Mouse (Mus musculus) embryo, embryonic 9.5 days (tissue): ENCODE results near the gene Gnb3.
"Not testable (repeated sequence)": the region's sequence is repeated elsewhere in the genome, so short reads cannot be mapped to it uniquely, and the experiment has no call there.

ENCODE experiments used
- DNase-seq: peaks from one replicate; pipeline ENCODE4 v3.0.0-alpha.2; 2017; ENCODE audit errors: extremely low spot score

Gnb3 gene

DNA sequence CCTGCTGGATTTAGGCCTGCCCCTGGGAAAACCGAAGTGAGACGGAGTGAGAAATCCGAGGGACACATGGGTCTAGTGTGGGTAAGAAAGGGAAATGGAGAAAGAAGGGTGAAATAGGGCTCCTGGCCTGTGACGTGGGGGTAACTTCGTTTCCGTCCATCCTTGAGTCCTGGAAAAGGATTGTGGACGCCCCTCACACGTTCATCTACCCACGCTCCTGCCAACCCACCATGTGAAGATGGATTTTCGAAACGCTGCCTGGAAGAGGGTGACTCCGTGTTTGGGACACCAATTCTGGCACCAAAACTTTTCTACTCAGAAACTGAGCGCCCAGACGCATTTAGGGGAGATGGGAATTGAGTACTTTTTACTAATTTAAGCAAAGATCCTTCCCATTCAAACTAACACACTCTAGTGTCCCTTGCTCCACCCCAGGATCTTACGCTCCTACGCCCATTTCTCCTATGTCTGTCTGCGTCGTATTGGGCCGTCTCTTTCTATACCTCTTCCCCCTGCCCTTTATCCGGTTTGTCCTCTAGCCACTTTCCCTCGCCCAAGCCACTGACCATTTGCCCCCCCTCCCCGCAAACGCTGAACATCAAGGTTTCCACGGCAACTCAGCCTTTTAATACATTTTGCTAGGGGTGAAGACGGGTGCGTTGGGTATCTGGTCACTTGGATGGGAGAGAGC, 17.9 kb upstream of the Gnb3 start:
- DNase-seq: no peak

DNA sequence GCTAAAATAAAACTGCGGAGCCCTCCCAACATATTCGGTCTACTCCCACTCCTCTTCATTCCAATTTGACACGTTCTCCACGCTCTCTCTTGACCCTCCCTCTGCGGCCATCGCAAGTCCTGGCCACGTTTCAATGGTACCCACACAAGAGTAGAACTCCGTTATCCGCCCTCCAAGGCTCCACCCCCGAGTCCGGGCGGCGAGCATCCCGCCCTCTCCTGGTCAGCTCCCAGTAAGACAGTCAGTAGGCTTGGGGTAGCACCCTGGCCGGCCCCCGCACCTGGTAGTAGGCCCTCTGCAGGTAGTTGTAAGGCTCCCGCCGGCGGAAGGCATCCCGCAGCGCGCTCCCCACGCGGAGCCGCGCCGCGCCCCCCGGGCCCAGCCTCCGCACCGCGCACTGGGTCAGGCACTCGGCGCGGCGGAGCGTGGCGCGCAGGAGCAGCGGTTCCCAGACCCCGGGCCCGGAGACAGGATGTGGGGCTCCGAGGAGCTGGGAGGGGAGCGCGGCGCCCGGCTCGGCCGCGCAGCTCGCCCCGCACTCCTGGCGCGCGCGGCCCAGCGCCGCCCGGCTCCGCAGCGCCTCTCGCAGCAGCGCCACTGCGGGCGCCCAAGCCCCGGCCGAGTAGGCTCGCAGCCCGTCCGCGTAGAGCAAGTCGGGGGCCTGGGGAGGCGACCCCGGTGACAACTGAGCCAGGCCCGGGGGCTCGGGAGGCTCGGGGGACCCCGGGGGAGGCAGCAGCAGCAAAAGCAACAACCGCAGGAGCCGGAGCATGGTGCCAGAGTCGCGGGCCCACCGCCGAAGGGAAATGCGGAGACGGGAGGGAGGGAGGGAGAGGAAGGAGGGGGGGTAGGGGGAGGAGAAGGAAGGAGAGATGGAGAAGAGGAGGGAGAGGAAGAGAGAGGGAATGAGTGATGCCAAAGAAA, 17.1 kb upstream of the Gnb3 start, which contains the start of gene P3h3:
TSS of gene P3h3 (minus strand) at position 837 of the 924 bp plus-strand sequence.
- DNase-seq: peak; percentile 93

DNA sequence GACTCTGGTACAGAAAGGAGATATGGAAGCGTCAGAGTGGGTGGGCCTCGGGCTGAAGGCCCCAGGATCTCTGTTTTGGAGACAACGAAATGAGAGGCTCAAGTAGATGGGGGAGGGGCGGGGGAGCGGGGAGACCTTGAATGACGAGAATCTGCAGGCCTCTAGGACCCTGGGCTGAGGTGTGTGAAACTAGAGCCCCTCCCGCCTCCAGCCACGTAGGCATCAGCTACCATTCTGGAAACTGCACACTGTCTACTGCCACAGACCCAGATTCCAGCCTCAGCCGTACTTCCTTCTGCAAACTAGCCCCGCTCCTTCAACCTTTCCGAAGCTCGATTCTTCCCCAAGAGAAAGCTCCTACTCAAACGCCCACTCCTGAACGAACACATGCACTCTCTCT, 16.2 kb upstream of the Gnb3 start:
- peak; percentile 56 for DNase-seq

DNA sequence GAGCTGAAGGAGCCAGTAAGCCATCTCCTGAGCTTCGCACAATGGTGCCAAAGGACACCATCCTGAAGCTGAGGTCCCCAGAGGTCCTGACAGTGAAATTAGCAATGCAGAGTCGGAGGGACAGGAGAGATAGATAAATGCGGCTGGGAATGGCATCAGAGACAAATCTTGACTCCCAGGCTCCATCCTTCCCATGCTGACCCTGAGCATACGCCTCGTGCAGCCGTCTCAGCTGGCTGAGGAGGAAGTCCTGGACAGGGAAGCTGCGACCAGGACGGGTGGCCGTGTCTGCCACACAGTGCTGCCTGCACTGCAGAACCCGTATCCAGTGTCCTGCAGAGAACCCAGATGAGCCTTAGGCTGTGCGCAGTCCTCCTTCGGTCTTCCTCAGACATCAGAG, 14.6 kb upstream of the Gnb3 start:
- no peak for DNase-seq

DNA sequence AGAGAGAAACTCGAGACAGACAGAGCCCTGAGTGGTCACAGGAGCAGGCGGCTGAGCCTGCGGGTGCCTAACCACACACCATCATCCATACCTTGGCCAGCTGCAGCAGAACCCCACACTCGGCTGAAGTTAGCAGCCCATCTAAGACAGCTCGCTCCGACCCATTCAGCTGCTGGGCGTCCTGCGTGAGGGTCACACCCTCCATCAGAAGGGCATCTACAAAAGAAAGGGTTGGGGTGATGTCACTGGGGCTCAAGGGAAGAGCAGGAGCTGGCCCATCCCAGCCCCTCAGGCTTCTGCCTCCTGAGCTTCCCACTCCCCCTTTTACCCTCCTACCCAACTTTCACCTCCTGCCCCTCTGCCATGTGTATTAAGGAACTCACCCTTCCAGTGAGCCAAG, 10.5 kb upstream of the Gnb3 start:
- DNase-seq: no peak

GRCm38 (mm10) chr6:124847305-124847704, 7.2 kb upstream of the Gnb3 start:
- DNase-seq: peak; percentile 96

DNA sequence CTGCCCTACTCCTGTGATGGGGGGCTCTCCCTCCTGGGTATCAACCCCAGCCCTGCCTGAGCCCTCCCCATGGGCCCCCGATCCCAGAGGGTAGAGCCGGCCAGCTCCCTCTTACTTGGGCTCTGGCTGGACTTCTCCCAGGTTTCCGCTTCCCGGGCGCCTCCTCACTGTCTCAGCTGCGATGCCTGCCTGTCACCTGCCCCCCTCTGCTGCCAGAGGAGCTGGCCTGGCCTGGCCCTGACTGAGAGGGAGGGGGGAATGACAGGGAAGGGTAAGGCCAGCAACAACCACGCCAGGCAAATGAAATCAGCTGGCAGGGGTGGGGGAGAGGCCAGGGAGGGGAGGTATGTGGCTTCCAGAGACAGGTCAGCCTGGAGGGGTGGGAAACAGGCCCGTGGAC, 270 bp downstream of the Gnb3 start:
- no peak for DNase-seq

- DNase-seq: no peak
Measured at GRCm38 (mm10) chr6:124836411-124836810, 3.7 kb downstream of the Gnb3 start.

DNA sequence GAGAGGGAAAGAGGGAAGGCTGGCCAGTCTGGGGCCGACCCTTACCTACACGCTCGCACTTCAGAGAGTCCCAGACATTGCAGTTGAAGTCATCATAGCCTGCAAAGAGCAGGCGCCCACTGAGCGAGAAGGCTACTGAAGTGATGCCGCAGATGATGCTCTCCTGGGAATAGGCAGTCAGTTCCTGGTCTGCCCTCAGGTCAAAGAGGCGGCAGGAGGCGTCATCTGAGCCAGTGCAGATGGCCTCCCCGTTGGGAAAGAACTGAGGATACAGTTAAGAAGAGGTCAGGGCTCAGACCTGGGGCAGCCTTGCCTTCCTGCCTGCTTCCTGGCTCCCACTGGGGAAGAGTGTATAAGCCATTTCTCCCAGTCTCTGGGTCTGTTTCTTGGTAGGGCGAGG, 4.5 kb downstream of the Gnb3 start:
- DNase-seq: no peak

- DNase-seq: no peak
Measured at GRCm38 (mm10) chr6:124834512-124835081, 5.5 kb downstream of the Gnb3 start.

DNA sequence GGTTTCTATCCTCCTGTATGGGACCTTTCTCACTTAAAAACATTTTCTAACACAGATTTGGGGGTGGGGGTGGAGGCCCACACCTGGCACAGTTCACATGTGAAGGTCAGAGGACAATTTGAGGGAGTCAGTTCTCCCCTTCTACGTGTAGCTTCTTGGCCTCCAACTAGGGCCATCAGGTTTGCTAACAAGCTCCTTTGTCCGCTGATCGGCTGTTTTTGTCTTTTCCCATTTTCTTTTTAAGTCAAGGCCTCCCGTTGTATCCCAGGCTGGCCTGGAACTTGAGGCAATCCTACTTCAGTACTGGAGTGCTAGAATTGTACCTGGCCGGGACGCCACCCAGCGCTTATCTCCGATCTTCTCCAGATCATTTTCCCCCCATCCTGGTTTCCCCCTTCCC, 8.4 kb downstream of the Gnb3 start:
- no peak for DNase-seq

- not testable (repeated sequence) for DNase-seq
Measured at GRCm38 (mm10) chr6:124831199-124831598, 8.9 kb downstream of the Gnb3 start.

- peak; percentile 90 for DNase-seq
Measured at GRCm38 (mm10) chr6:124829799-124830700, 10.0 kb downstream of the Gnb3 start.

- DNase-seq: peak; percentile 98
Measured at GRCm38 (mm10) chr6:124828868-124829798, 10.9 kb downstream of the Gnb3 start, which contains the start of the genes Usp5 and Cdca3. Usp5 (minus strand) TSS chr6:124829484. Cdca3 (plus strand) TSS chr6:124829547.

GRCm38 (mm10) chr6:124828101-124828592, 11.9 kb downstream of the Gnb3 start:
- peak; percentile 53 for DNase-seq

GRCm38 (mm10) chr6:124822049-124822448, 18.0 kb downstream of the Gnb3 start:
- no peak for DNase-seq

DNA sequence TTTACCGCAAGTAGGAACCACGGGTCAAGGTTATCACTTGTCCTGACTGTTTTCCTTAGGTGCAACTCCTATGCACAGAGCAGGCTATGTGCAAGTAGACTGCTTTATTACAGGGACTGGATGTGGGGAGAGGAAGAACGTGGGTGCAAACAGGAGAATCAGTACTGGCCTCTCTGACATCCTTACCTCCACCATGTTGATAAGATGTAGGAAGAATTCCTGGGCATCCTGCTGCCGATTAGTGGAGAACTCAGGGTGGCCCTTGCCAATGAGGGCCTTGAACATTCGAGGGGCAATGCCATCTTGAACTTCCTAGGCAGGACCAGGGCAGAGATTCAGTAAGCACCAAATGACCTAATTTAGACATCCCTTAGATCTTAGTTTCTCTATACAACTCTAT, 19.2 kb downstream of the Gnb3 start:
- no peak for DNase-seq

DNA sequence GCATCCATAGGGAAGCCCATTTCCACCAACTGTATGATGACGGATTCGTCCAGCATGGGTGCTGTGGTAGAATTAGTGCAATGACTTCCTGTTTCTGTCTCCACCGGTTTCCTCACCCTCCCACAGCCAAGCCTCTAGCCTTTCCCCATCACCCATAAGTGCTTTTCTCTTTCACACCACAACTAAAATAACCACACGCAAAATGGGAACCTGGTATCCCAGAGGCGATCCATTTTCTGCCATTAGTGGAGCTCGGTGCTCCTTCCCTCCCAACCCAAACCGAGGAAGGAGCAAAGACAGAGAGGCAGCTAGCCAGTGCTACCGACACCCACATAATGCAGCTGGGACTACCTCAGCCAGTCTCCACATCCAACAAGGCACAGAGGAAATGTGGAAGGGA, 22.1 kb downstream of the Gnb3 start:
- DNase-seq: no peak

DNA sequence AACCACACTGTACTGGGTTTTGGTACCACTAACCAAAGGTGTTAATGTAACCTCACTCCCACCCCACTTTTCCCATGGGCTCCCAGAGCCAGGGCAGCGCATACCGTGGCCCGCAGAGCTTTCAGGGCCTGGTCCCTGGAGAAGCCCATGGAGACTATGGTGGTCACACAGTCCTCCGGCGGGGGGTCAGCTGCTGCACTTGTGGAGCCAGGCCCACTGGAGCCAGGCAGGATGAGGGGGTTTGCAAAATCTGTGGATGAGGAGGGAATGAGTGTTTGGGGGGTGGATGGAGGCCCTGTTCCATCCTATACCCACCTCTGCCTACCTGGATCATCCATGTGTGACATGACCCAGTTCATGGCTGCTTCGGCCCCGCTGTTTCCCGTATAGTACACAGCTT, 22.5 kb downstream of the Gnb3 start:
- DNase-seq: no peak

DNA sequence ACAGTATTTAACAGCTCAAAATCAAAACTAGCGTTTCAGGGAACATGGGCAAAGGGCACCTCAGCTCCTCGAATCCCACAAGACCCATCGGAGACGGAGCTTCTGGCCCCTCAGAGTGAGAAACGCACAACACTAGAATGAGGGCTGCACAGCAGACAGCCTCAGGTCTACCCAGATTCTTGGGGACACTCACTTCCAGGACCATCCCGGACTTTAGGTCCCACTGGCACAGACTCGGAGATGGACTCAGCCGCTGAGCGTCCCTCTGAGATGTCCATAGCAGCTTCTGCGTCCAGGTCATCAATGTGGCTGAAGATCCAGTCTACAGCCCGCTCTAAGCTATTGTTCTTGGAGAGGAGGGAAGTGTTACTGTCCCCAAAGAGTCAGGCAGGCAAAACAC, 22.9 kb downstream of the Gnb3 start:
- no peak for DNase-seq
